Mouse (Mus musculus): ENCODE measurements around the gene Etv6.

Gene Etv6

GRCm38 (mm10) chr6:134251364-134251763 lies 215.9 kb downstream of the Etv6 start:
- DNase-seq (ENCODE audit: low spot score in 2 of 2), result no peak

- no peak for DNase-seq (ENCODE audit: low spot score in 2 of 2)
Measured at GRCm38 (mm10) chr6:134252081-134252755, 216.7 kb downstream of the Etv6 start.

GRCm38 (mm10) chr6:134256369-134256768 lies 220.9 kb downstream of the Etv6 start:
- DNase-seq (ENCODE audit: low spot score in 2 of 2), result no peak

GRCm38 (mm10) chr6:134259913-134260312 lies 224.4 kb downstream of the Etv6 start:
- no peak for DNase-seq (ENCODE audit: low spot score in 2 of 2)

- no peak for DNase-seq (ENCODE audit: low spot score in 2 of 2)
Measured at GRCm38 (mm10) chr6:134261904-134262303, 226.4 kb downstream of the Etv6 start.

GRCm38 (mm10) chr6:134262383-134262782 lies 226.9 kb downstream of the Etv6 start:
- DNase-seq (ENCODE audit: low spot score in 2 of 2), result no peak

DNA sequence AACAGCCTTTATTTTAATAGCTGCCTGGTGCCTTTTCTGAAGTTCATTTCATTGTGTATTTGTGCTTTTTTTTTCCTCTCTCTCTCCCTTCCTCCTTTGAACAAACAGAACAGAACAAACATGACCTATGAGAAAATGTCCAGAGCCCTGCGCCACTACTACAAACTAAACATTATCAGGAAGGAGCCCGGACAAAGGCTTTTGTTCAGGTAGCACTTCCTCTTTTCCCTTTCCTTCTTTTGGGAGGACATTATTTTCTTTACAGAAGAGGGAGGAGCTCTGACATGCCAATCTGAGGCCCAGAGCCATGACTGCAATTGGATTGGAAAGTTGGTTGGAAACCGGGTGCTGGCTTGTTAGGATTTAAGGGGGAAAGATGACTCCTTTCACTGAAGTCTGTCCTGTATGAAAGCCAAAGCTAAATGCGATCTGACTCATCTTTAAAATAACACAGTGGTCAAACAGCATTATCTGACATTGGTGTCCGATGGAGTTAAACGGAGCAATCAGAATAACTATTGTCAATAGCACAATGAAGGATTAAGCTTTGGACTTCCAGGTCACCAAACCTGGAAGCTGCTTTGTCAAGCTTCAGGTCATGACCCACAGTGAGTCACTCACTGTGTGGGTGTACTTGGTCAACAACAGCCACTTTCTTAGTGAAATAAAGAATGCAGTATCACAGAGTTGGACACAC lies 227.6 kb downstream of the Etv6 start:
- no peak for DNase-seq (ENCODE audit: low spot score in 2 of 2)

DNA sequence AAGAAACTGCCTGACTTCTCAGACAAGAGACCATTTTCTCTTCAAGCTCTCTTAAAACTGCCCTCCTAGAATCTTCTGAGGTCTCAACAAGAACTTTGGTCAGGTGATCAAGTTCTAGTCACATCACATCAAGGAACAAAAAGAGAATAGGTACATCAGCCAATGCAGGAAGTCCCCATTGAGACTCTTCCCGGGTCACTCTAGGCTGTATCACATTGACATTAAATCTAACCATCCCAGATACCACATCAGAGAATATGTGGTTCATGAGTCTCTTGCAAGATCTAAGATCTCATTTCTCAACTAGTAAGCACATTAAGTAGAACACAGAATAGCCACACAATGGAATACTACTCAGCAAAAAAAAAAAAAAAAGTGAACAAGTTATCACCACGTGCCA lies 238.4 kb downstream of the Etv6 start:
- no peak for DNase-seq (ENCODE audit: low spot score in 2 of 2)

- peak in 1 of 2 experiments; percentile 20 for DNase-seq (ENCODE audit: low spot score in 2 of 2)
Measured at GRCm38 (mm10) chr6:134276954-134277353, 241.5 kb downstream of the Etv6 start.

DNA sequence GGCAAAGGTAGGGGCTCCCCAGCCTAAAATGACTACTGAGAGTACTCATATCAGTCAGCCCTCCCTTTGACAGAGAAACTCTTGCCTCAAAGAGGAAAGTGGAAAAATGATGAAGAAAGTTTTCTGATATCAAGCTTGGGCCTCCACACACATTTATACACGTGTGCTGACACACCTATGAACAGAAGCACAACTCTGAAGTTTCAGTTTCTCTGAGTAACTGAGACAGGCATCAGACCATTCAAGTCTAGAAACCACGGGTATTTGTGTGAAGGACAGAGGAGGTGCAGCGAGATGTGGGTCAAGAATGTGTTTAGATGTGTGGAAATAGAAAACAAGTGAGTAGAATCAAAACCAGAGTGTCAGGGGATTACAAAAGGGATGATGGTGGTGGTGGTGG lies 246.6 kb downstream of the Etv6 start:
- no peak for DNase-seq (ENCODE audit: low spot score in 2 of 2)

- DNase-seq (ENCODE audit: low spot score in 2 of 2), result no peak
Measured at GRCm38 (mm10) chr6:134291823-134292222, 256.3 kb downstream of the Etv6 start.

GRCm38 (mm10) chr6:134292404-134292803 lies 256.9 kb downstream of the Etv6 start:
- DNase-seq (ENCODE audit: low spot score in 2 of 2), result no peak

GRCm38 (mm10) chr6:134293615-134294508 lies 258.4 kb downstream of the Etv6 start:
- no peak for DNase-seq (ENCODE audit: low spot score in 2 of 2)

GRCm38 (mm10) chr6:134297884-134298619 lies 262.6 kb downstream of the Etv6 start:
- no peak for DNase-seq (ENCODE audit: low spot score in 2 of 2)

DNA sequence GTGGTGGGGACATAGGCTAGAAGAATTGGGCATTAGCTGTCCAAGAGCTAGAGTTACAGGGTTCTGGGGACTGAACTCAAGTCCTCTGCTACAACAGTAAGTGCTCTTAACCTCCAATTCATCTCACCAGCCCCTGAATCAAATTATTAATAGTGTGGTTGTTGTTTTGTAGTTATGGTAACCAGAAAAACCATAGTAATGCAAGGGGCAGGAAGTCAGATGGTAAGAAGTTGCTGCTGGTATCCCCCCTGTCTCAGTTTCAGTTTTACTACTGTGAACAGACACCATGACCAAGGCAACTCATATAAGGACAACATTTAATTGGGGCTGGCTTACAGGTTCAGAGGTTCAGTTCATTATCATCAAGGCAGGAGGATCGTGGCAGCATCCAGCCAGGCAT lies 266.5 kb downstream of the Etv6 start:
- no peak for DNase-seq (ENCODE audit: low spot score in 2 of 2)

DNA sequence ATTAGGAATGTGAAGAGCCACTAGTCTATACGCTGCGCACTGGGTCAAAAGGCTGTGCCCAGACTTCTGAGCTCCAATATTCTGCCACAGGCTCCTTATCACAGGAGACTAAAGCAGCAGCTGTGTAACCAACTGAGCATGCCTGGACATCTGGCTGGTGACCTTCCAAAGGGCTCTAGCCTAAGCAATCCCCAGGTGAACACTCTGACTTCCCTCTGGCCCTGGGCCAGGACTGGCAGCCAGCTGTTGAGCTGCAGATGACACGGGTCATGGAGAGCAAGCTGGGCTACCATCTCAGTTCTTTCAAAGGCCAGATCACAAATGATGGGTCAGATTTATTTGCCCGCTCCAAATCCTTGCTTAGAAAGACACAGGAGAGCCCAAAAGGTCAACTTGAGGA lies 275.8 kb downstream of the Etv6 start:
- no peak for DNase-seq (ENCODE audit: low spot score in 2 of 2)

DNA sequence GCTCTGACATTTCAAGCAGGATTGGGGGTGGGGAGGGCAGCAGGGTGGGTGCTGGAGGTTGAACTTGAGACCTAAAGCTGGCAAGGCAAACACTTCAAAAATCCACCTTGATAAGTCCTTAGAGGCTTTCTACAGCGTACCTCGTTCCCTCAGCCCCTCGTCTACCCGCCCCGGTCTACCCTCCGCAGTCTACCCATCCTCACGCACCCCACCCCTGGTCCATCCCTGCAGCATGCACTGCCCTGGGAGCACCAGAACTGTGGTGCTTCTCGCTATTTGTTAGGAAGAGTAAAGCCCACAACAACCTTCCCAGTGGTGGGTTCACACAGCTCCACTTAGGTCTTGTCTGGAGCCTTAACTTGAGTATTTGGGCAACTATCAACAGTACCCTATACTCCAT lies 277.1 kb downstream of the Etv6 start:
- no peak for DNase-seq (ENCODE audit: low spot score in 2 of 2)

DNA sequence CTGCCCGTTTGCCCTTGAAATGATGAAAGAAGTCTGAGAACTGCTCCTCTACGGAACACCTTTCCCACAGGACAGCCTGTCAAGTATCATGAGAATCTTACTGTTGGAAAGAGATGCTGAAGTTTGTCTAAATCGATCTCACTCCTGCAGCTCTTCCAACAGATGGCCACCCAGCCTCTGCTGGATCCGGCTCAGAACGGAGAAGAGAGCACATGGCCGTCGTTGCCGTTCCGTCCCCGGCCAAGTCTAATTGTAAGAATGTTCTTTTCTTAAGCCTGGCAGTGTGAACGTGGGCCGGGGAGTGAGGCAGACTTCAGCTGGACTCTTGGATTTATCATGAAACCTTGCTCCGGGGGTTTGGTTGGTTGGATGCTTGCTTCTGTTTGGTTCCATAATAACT lies 281.9 kb downstream of the Etv6 start:
- peak; percentile 28 to 71 for DNase-seq (ENCODE audit: low spot score in 2 of 2)
